Mouse (Mus musculus) heart, postnatal 0 days (tissue): ENCODE results near the gene Scn8a.
A peak's percentile ranks its signal among the peaks of the same experiment; 100 is the strongest.

ENCODE experiments used
- CTCF ChIP-seq: IDR thresholded peaks from 2 replicates; pipeline ENCODE4 v1.5.1; 2016; ENCODE audit warnings: antibody characterized with exemption, control low read depth, low read depth
- EP300 ChIP-seq: IDR thresholded peaks from 2 replicates; pipeline ENCODE4 v1.6.1; 2016; ENCODE audit warnings: antibody characterized with exemption, low read depth

DNA sequence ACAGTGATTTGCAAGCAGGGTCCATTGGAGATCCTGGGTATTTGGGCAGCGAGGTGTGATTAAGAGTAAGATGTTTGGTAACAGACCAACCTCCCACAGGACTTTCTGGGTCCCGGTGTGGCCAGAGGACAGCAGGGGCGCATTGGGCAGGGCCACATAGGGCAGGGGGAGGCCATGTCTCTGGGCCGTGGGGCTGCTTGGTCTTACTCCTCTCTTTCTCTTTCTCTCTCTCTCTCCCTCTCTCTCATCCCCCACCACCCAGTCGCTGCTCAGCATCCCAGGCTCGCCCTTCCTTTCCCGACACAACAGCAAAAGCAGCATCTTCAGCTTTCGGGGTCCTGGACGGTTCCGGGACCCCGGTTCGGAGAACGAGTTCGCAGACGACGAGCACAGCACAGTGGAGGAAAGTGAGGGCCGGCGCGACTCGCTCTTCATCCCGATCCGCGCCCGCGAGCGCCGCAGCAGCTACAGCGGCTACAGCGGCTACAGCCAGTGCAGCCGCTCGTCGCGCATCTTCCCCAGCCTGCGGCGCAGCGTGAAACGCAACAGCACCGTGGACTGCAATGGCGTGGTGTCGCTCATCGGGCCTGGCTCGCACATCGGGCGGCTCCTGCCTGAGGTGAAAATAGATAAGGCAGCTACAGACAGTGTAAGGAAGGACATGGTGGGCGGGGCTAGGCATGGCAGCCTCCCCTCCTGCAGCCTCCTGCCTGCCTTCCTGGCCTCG is 113.9 kb downstream of the Scn8a start:
- peak; percentile 9; the same call in 1 of the 2 replicates for TF ChIP-seq CTCF
- no peak for TF ChIP-seq EP300
